Comparison of ENCODE assay signal across 13 mouse cellular contexts in the genomic region with DNA sequence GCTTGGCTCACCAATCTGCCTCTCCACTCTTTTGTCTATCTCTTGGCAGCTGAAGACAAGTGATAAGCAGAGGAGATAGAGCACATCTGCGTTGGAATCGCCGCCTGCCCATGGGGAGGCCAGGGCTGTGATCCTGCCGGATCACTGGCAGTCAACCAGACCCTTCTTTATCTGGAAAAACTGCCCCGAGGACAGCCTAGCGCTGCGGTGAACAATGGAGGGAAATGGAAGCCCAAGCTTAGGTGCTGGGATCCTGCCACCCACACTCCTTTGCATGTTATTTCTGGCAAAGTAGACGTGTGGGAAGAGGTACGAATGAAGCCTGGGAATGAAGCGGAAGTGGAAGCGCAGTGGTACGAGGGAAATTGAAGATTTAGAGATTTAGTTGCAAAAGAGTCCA.
A peak's percentile ranks its signal among the peaks of the same experiment; 100 is the strongest.
DNase-seq lines count a peak whose midpoint lies in the region; ATAC-seq and TF ChIP-seq lines count a peak whose summit lies in the region.
"Had no signal": no experiment of that assay in that cellular context is flagged by ENCODE, and none has a peak within 500 bp of the region (broad histone marks: within the 10 kb centered on the region; RNA-seq: fewer than 3 reads in every experiment).

No protein-coding gene starts in this region.

- intact Hi-C loops in heart, adult 2 months (cut with DNase I) = no loop called here

- TF ChIP-seq CTCF in brain, embryonic 14.5 days (IDR thresholded peaks at IDR 0.05; ENCODE audit: borderline replicate concordance, extremely low read depth, insufficient read depth, insufficient read length) = no peak
- no peak for TF ChIP-seq CTCF in heart, adult 2 months (IDR thresholded peaks at IDR 0.05)
- TF ChIP-seq CTCF in heart, postnatal 0 days (IDR thresholded peaks at IDR 0.05; ENCODE audit: low read depth) = no peak

- no peak overlapping the region for H3K4me2 ChIP-seq in kidney, embryonic 14.5 days (replicated peaks; ENCODE audit: low read depth, low read length)
- H3K4me2 ChIP-seq in heart, postnatal 0 days (ENCODE audit: low read depth, low read length) = no peak overlapping the region
- H3K4me2 ChIP-seq in forebrain, embryonic 15.5 days (replicated peaks) = no peak overlapping the region
- H3K4me2 ChIP-seq: neural tube, embryonic 13.5 days had no signal

- peak; percentile 84 for TF ChIP-seq EP300 in heart, adult 2 months (IDR thresholded peaks at IDR 0.05; ENCODE audit: insufficient read depth, low read depth, low read length)
- peak; percentile 44; the same call in 1 of the 2 replicates for TF ChIP-seq EP300 in heart, postnatal 0 days (IDR thresholded peaks at IDR 0.05; ENCODE audit: low read depth)

- peaks cover 7% of the 10 kb centered on the region; the same call in 1 of the 2 replicates for H3K4me1 ChIP-seq in kidney, embryonic 14.5 days (ENCODE audit: control insufficient read depth, insufficient read depth, low read length)
- peaks cover 9% of the 10 kb centered on the region for H3K4me1 ChIP-seq in heart, adult 2 months (ENCODE audit: control insufficient read depth, insufficient read depth, low read length)
- H3K4me1 ChIP-seq in heart, postnatal 0 days (ENCODE audit: control insufficient read depth, insufficient read depth) = peaks cover 12% of the 10 kb centered on the region
- no peaks in the 10 kb centered on the region for H3K4me1 ChIP-seq in forebrain, embryonic 15.5 days
- H3K4me1 ChIP-seq: megakaryocyte, embryonic 14.5 days; neural tube, embryonic 13.5 days had no signal

- H3K4me3 ChIP-seq in kidney, embryonic 14.5 days (ENCODE audit: low read length) = no peak overlapping the region
- H3K4me3 ChIP-seq in heart, adult 2 months = no peak overlapping the region
- no peak overlapping the region for H3K4me3 ChIP-seq in heart, postnatal 0 days (ENCODE audit: low read depth, low read length)
- H3K4me3 ChIP-seq in forebrain, embryonic 15.5 days = no peak overlapping the region
- H3K4me3 ChIP-seq: megakaryocyte, embryonic 14.5 days; neural tube, embryonic 13.5 days had no signal

- H3K79me2 ChIP-seq in heart, adult 2 months (replicated peaks; ENCODE audit: control insufficient read depth, insufficient read depth, low read length) = no peaks in the 10 kb centered on the region

- DNase-seq in kidney, postnatal 10 days = peak; percentile 28
- DNase-seq in brain, embryonic 14.5 days (ENCODE audit: low read depth) = peak; percentile 21
- DNase-seq in heart, adult 2 months = peak; percentile 58 to 65
- no peak for DNase-seq in heart, postnatal 0 days (ENCODE audit: low spot score)
- DNase-seq in layer of hippocampus, postnatal 25 days (ENCODE audit: extremely low spot score in 1 of 2, low spot score in 1 of 2) = no peak
- DNase-seq in spleen, postnatal 10 days (ENCODE audit: low spot score in 2 of 2) = no peak
- DNase-seq: cerebellum, adult 9-10 months; kidney, postnatal 4 days; liver had no signal

- no peak overlapping the region for H3K9ac ChIP-seq in kidney, embryonic 14.5 days (ENCODE audit: low read depth, low read length)
- H3K9ac ChIP-seq in heart, adult 2 months (ENCODE audit: low read depth, low read length) = no peak overlapping the region
- no peak overlapping the region for H3K9ac ChIP-seq in heart, postnatal 0 days (replicated peaks; ENCODE audit: low read depth, low read length)
- no peak overlapping the region for H3K9ac ChIP-seq in forebrain, embryonic 15.5 days (replicated peaks)
- H3K9ac ChIP-seq: neural tube, embryonic 13.5 days had no signal

- TF ChIP-seq POLR2A in brain, embryonic 14.5 days (IDR thresholded peaks at IDR 0.05; ENCODE audit: borderline replicate concordance, extremely low read depth, insufficient read depth, insufficient read length, poor library complexity, severe bottlenecking) = no peak
- TF ChIP-seq POLR2A in heart, adult 2 months (IDR thresholded peaks at IDR 0.05; ENCODE audit: insufficient read depth, low read depth, low read length) = no peak

- no peak for ATAC-seq in kidney, embryonic 14.5 days (ENCODE audit: low FRiP score, low TSS enrichment)
- no peak for ATAC-seq in heart, postnatal 0 days (ENCODE audit: insufficient read depth, low read depth)
- ATAC-seq in forebrain, embryonic 15.5 days (replicated peaks) = no peak

- H3K27ac ChIP-seq in kidney, embryonic 14.5 days (ENCODE audit: low read depth, low read length) = no peak overlapping the region
- H3K27ac ChIP-seq in heart, adult 2 months = peak overlapping the region; percentile 40
- 0 out of 2 replicates have a peak overlapping the region, but pooled peaks have one; percentile 28 for H3K27ac ChIP-seq in heart, postnatal 0 days (ENCODE audit: low read depth)
- H3K27ac ChIP-seq in forebrain, embryonic 15.5 days (replicated peaks) = no peak overlapping the region
- H3K27ac ChIP-seq: neural tube, embryonic 13.5 days had no signal

- 76% methylated on average over 12 of the region's 12 CpGs for WGBS in kidney, embryonic 14.5 days
- WGBS in heart, adult 2 months = 12% methylated on average over 12 of the region's 12 CpGs
- WGBS in heart, postnatal 0 days = 11% methylated on average over 12 of the region's 12 CpGs
- 75% methylated on average over 12 of the region's 12 CpGs for WGBS in forebrain, embryonic 15.5 days

- no peaks in the 10 kb centered on the region for H3K9me3 ChIP-seq in kidney, embryonic 14.5 days (ENCODE audit: control insufficient read depth, low read length)
- H3K9me3 ChIP-seq in heart, postnatal 0 days (replicated peaks; ENCODE audit: control insufficient read depth, low read length) = no peaks in the 10 kb centered on the region
- H3K9me3 ChIP-seq in forebrain, embryonic 15.5 days = no peaks in the 10 kb centered on the region
- H3K9me3 ChIP-seq: megakaryocyte, embryonic 14.5 days; neural tube, embryonic 13.5 days had no signal

- H3K36me3 ChIP-seq in kidney, embryonic 14.5 days (ENCODE audit: control insufficient read depth, insufficient read depth, low read length) = no peaks in the 10 kb centered on the region
- no peaks in the 10 kb centered on the region; the same call in 1 of the 2 replicates for H3K36me3 ChIP-seq in heart, adult 2 months (ENCODE audit: control insufficient read depth, insufficient read depth, low read length)
- no peaks in the 10 kb centered on the region for H3K36me3 ChIP-seq in heart, postnatal 0 days (replicated peaks; ENCODE audit: control insufficient read depth, insufficient read depth, low read length)
- no peaks in the 10 kb centered on the region for H3K36me3 ChIP-seq in forebrain, embryonic 15.5 days
- H3K36me3 ChIP-seq: neural tube, embryonic 13.5 days had no signal

- H3K27me3 ChIP-seq in kidney, embryonic 14.5 days (ENCODE audit: control insufficient read depth, insufficient read depth, low read length) = no peaks in the 10 kb centered on the region
- no peaks in the 10 kb centered on the region for H3K27me3 ChIP-seq in heart, adult 2 months (ENCODE audit: control insufficient read depth, insufficient read depth, low read length)
- H3K27me3 ChIP-seq in heart, postnatal 0 days (ENCODE audit: control insufficient read depth, insufficient read depth, low read length) = no peaks in the 10 kb centered on the region
- no peaks in the 10 kb centered on the region for H3K27me3 ChIP-seq in forebrain, embryonic 15.5 days
- H3K27me3 ChIP-seq: megakaryocyte, embryonic 14.5 days; neural tube, embryonic 13.5 days had no signal

Comparison
In these comparisons a context has a peak if more than half of its experiments do, and no peak if none do; other contexts are left out.
1. DNase-seq: peak in kidney, postnatal 10 days (single experiment), brain, embryonic 14.5 days (single experiment) and heart, adult 2 months (2 of 2); none in heart, postnatal 0 days (single experiment), layer of hippocampus, postnatal 25 days (0 of 2) and spleen, postnatal 10 days (0 of 2).
2. H3K27ac ChIP-seq: peak in heart, adult 2 months (single experiment) and heart, postnatal 0 days (single experiment); none in kidney, embryonic 14.5 days (single experiment) and forebrain, embryonic 15.5 days (single experiment).